In the genomic region with DNA sequence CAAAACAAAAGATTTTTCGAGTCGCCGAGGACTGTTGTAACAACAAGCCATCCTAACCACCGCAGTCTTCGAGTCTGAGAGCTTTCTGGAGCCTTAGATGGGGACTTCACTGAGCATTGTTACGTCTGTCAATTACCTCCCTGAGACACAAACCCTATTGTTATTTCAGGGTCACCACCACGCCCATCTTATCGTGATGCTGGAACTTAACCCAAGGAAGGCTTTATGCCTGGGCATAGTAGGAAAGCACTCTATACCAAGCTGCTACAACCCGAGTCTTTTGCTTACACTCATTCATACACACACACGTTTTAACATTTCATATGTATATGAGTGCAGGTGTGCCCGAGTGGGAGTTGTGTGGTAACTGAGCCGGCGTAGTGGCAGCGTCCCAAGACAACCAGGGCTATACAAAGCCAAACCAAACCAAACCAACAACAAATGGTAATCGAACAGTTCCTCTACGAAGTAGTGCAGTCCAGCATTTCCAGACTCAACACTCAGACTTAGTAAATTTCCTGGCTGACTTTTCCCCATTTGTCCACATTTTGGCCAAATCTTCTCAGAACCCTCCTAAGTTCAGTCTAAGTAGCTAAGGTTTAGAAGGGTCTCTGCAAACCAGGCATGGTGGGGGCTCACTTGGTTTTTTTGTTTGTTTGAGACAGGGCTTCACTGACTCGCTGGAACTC, we compare ENCODE assay signal across 16 mouse cellular contexts. TPM values are rescaled to one million over a fixed set of nuclear protein-coding genes. Genes with fewer than 3 reads are reported as not detected.
DNase-seq lines count a peak whose midpoint lies in the region; ATAC-seq and TF ChIP-seq lines count a peak whose summit lies in the region.
"Had no signal": no experiment of that assay in that cellular context is flagged by ENCODE, and none has a peak within 500 bp of the region (broad histone marks: within the 10 kb centered on the region; RNA-seq: fewer than 3 reads in every experiment).

A gene (minus strand): TSS at position 111 of the 689 bp plus-strand sequence.

- DNase-seq in forebrain, embryonic 10.5 days (ENCODE audit: extremely low spot score, low spot score): no peak
- peak; percentile 84 for DNase-seq in midbrain, embryonic 11.5 days (ENCODE audit: low spot score, missing footprints)
- DNase-seq in embryo, embryonic 9.5 days (ENCODE audit: extremely low spot score): peak; percentile 30
- no peak for DNase-seq in retina, embryonic 14.5 days (ENCODE audit: low spot score)
- DNase-seq in heart, postnatal 36 days: no peak
- DNase-seq: cerebellum, adult 11 months; cerebellum, postnatal 36 days; gastrocnemius, postnatal 36 days had no signal

- H3K4me3 ChIP-seq in forebrain, embryonic 10.5 days: peak within 1 kb of the TSS; percentile 1; the same call in 1 of the 2 replicates
- H3K4me3 ChIP-seq in forebrain, embryonic 16.5 days (replicated peaks; ENCODE audit: low read length): no peak within 1 kb of the TSS
- H3K4me3 ChIP-seq in midbrain, embryonic 11.5 days (ENCODE audit: low read depth, low read length): no peak within 1 kb of the TSS
- H3K4me3 ChIP-seq in midbrain, embryonic 16.5 days (ENCODE audit: low read depth, low read length): no peak within 1 kb of the TSS
- H3K4me3 ChIP-seq in myocyte: no peak within 1 kb of the TSS
- H3K4me3 ChIP-seq: intestine, embryonic 15.5 days; megakaryocyte, embryonic 14.5 days had no signal

- H3K79me2 ChIP-seq in myocyte (ENCODE audit: control insufficient read depth, insufficient read depth): peaks cover 22% of the 10 kb centered on the region

- H3K4me2 ChIP-seq in forebrain, embryonic 16.5 days (ENCODE audit: low read length): no peak within 1 kb of the TSS
- no peak within 1 kb of the TSS for H3K4me2 ChIP-seq in midbrain, embryonic 11.5 days
- no peak within 1 kb of the TSS for H3K4me2 ChIP-seq in midbrain, embryonic 16.5 days (ENCODE audit: low read length)
- no peak within 1 kb of the TSS for H3K4me2 ChIP-seq in myocyte (ENCODE audit: low read depth)
- H3K4me2 ChIP-seq: heart, embryonic 11.5 days; intestine, embryonic 15.5 days had no signal

- ATAC-seq in forebrain, embryonic 16.5 days: no peak
- ATAC-seq in midbrain, embryonic 11.5 days (ENCODE audit: low FRiP score): no peak
- no peak for ATAC-seq in midbrain, embryonic 16.5 days

- H3K9ac ChIP-seq in forebrain, embryonic 16.5 days (replicated peaks; ENCODE audit: low read depth, low read length): no peak within 1 kb of the TSS
- H3K9ac ChIP-seq in midbrain, embryonic 11.5 days (ENCODE audit: low read length): no peak within 1 kb of the TSS; the same call in 1 of the 2 replicates
- no peak within 1 kb of the TSS for H3K9ac ChIP-seq in midbrain, embryonic 16.5 days (ENCODE audit: low read depth, low read length)
- H3K9ac ChIP-seq: intestine, embryonic 15.5 days had no signal

- H3K9me3 ChIP-seq in forebrain, embryonic 10.5 days: no peaks in the 10 kb centered on the region
- no peaks in the 10 kb centered on the region for H3K9me3 ChIP-seq in forebrain, embryonic 16.5 days (ENCODE audit: control insufficient read depth, low read length)
- no peaks in the 10 kb centered on the region for H3K9me3 ChIP-seq in midbrain, embryonic 11.5 days (ENCODE audit: control insufficient read depth, low read length)
- no peaks in the 10 kb centered on the region for H3K9me3 ChIP-seq in midbrain, embryonic 16.5 days (replicated peaks; ENCODE audit: control insufficient read depth, low read length, poor library complexity, severe bottlenecking)
- H3K9me3 ChIP-seq: G1E; intestine, embryonic 15.5 days; megakaryocyte, embryonic 14.5 days had no signal

- H3K27ac ChIP-seq in forebrain, embryonic 10.5 days: peak within 1 kb of the TSS; percentile 53
- no peak within 1 kb of the TSS for H3K27ac ChIP-seq in forebrain, embryonic 16.5 days (ENCODE audit: low read length)
- no peak within 1 kb of the TSS for H3K27ac ChIP-seq in midbrain, embryonic 11.5 days (ENCODE audit: low read depth, low read length)
- H3K27ac ChIP-seq in midbrain, embryonic 16.5 days (ENCODE audit: low read length): no peak within 1 kb of the TSS
- H3K27ac ChIP-seq: intestine, embryonic 15.5 days had no signal

- 44% methylated on average over 17 of the region's 17 CpGs for WGBS in forebrain, embryonic 10.5 days
- 39% methylated on average over 17 of the region's 17 CpGs for WGBS in forebrain, embryonic 16.5 days
- WGBS in midbrain, embryonic 11.5 days: 37% methylated on average over 17 of the region's 17 CpGs
- WGBS in midbrain, embryonic 16.5 days: 45% methylated on average over 17 of the region's 17 CpGs

- H3K27me3 ChIP-seq in forebrain, embryonic 10.5 days (ENCODE audit: poor library complexity, severe bottlenecking): no peaks in the 10 kb centered on the region
- H3K27me3 ChIP-seq in forebrain, embryonic 16.5 days (replicated peaks; ENCODE audit: control insufficient read depth, insufficient read depth, low read length): no peaks in the 10 kb centered on the region
- H3K27me3 ChIP-seq in midbrain, embryonic 11.5 days (ENCODE audit: control insufficient read depth, insufficient read depth, low read length): no peaks in the 10 kb centered on the region
- no peaks in the 10 kb centered on the region for H3K27me3 ChIP-seq in midbrain, embryonic 16.5 days (ENCODE audit: control insufficient read depth, insufficient read depth, low read depth, low read length)
- no peaks in the 10 kb centered on the region for H3K27me3 ChIP-seq in myocyte (ENCODE audit: control insufficient read depth, insufficient read depth, insufficient read length)
- H3K27me3 ChIP-seq: intestine, embryonic 15.5 days; megakaryocyte, embryonic 14.5 days had no signal

- H3K4me1 ChIP-seq in forebrain, embryonic 10.5 days: peaks cover 18% of the 10 kb centered on the region
- H3K4me1 ChIP-seq in forebrain, embryonic 16.5 days (replicated peaks; ENCODE audit: control insufficient read depth, insufficient read depth, low read length): peaks cover 12% of the 10 kb centered on the region
- H3K4me1 ChIP-seq in midbrain, embryonic 11.5 days (ENCODE audit: control insufficient read depth, insufficient read depth, low read length): peaks cover 4% of the 10 kb centered on the region
- peaks cover 13% of the 10 kb centered on the region for H3K4me1 ChIP-seq in midbrain, embryonic 16.5 days (ENCODE audit: control insufficient read depth, insufficient read depth, low read length)

- intact Hi-C loops in heart, postnatal 36 days (cut with DNase I): no loop called here

- H3K36me3 ChIP-seq in forebrain, embryonic 10.5 days (replicated peaks): peaks cover 67% of the 10 kb centered on the region
- H3K36me3 ChIP-seq in forebrain, embryonic 16.5 days (ENCODE audit: control insufficient read depth, insufficient read depth): peaks cover 32% of the 10 kb centered on the region
- H3K36me3 ChIP-seq in midbrain, embryonic 11.5 days (ENCODE audit: control insufficient read depth, insufficient read depth, low read length): peaks cover 22% of the 10 kb centered on the region
- H3K36me3 ChIP-seq in midbrain, embryonic 16.5 days (ENCODE audit: control insufficient read depth, insufficient read depth, low read length): peaks cover 35% of the 10 kb centered on the region
- peaks cover 44% of the 10 kb centered on the region for H3K36me3 ChIP-seq in myocyte (ENCODE audit: control insufficient read depth, insufficient read depth)

- no peak within 1 kb of the TSS for H3ac ChIP-seq in myocyte (ENCODE audit: control insufficient read depth, insufficient read length)

- peak; percentile 2 for TF ChIP-seq POLR2A in myocyte (IDR thresholded peaks at IDR 0.05; ENCODE audit: insufficient read length, low read depth)

TF ChIP-seq in myocyte, 11 proteins besides CTCF, POLR2A, EP300 and RAD21:
- TF ChIP-seq TCF12 (IDR thresholded peaks at IDR 0.05; ENCODE audit: insufficient read depth, poor library complexity, severe bottlenecking) (no peak), USF1 (IDR thresholded peaks at IDR 0.05; ENCODE audit: low read depth) (no peak), POLR2AphosphoS2 (IDR thresholded peaks at IDR 0.05; ENCODE audit: insufficient read length, low read depth) (peak; percentile 56), MYOG (IDR thresholded peaks at IDR 0.05; ENCODE audit: control insufficient read depth in 1 of 3, insufficient read depth in 1 of 3, insufficient read length in 2 of 3, low read depth in 2 of 3) (no peak), MAX (IDR thresholded peaks at IDR 0.05; ENCODE audit: low read depth) (no peak), TCF3 (IDR thresholded peaks at IDR 0.05; ENCODE audit: insufficient read length, low read depth) (no peak), SRF (IDR thresholded peaks at IDR 0.05; ENCODE audit: control insufficient read depth, insufficient read length, low read depth) (no peak), CEBPB (IDR thresholded peaks at IDR 0.05; ENCODE audit: insufficient read depth, poor library complexity, severe bottlenecking) (no peak)

RNA-seq across cellular contexts. Expression of the gene that starts here (rescaled TPM):
- polyA plus RNA-seq in forebrain, embryonic 10.5 days (2016; fragmentation: Nextera tagmentation; extraction: Ambion mirVana): 0.73 TPM in 1 of 2 replicates, not detected in the other
- polyA plus RNA-seq in forebrain, embryonic 16.5 days (2015; fragmentation: Nextera tagmentation; extraction: Ambion mirVana): 0.57 and 0.85 TPM in 2 replicates
- polyA plus RNA-seq in midbrain, embryonic 11.5 days (2014; fragmentation: Nextera tagmentation; extraction: Ambion mirVana): 0.47 and 0.78 TPM in 2 replicates
- 0.74 TPM in 1 of 2 replicates, not detected in the other for polyA plus RNA-seq in midbrain, embryonic 16.5 days (2015; fragmentation: Nextera tagmentation; extraction: Ambion mirVana)
- polyA plus RNA-seq in myocyte (2012; fragmentation: generic; extraction: Trizol): 0.07 TPM
- total RNA-seq in heart, postnatal 36 days (2021): not detected
- total RNA-seq: gastrocnemius, postnatal 36 days; hematopoietic stem cell, adult 5-6 weeks had no signal
- polyA plus RNA-seq: heart, embryonic 11.5 days had no signal

Comparison
In these comparisons a context has a peak if more than half of its experiments do, and no peak if none do; other contexts are left out.
1. Peak in DNase-seq in midbrain, embryonic 11.5 days; RNA of the gene not detected or under 1 TPM.